Mouse (Mus musculus) CH12.LX (cell line): ENCODE data around the gene Pskh1. TPM values are rescaled to one million over a fixed set of nuclear protein-coding genes. Genes with fewer than 3 reads are reported as not detected.

Source experiments
- DNase-seq: peaks from one replicate; pipeline ENCODE4 v3.0.0-alpha.2; 2013; ENCODE audit errors: extremely low read depth
- H3K27ac ChIP-seq: 2 replicates; pipeline ENCODE4 v1.5.1; 2012; ENCODE audit warnings: low read depth, mild to moderate bottlenecking, control low read depth, moderate library complexity; ENCODE audit not compliant: insufficient read depth
- H3K27me3 ChIP-seq: replicated peaks from 2 replicates; pipeline ENCODE3; 2012; ENCODE audit warnings: inconsistent platforms
- H3K36me3 ChIP-seq, 2 experiments: replicated peaks in 1 of 2; 2 replicates each; pipeline versions ENCODE3 to v1.6.1; 2012; ENCODE audit warnings: inconsistent platforms in 1 of 2, low read length in 1 of 2, mild to moderate bottlenecking in 1 of 2, mixed read lengths in 1 of 2, moderate library complexity in 1 of 2; ENCODE audit not compliant: control insufficient read depth in 1 of 2, insufficient read depth in 1 of 2
- H3K4me1 ChIP-seq, 2 experiments: 2 replicates each; pipeline ENCODE4 v1.6.1; 2012; ENCODE audit warnings: inconsistent platforms in 1 of 2, moderate library complexity in 1 of 2; ENCODE audit not compliant: insufficient read depth in 2 of 2, control insufficient read depth in 1 of 2
- H3K4me2 ChIP-seq: 2 replicates; pipeline ENCODE4 v1.6.1; 2012; ENCODE audit warnings: low read depth, mild to moderate bottlenecking, control low read depth; ENCODE audit not compliant: poor library complexity, insufficient read depth, severe bottlenecking
- H3K4me3 ChIP-seq, 3 experiments: fragments of 150-350 bp in 1 of 3; sonication (generic) in 1 of 3; replicated peaks in 1 of 3; 2 replicates each; pipeline versions ENCODE3 to v1.5.1; 2011 to 2012; ENCODE audit warnings: low read depth in 2 of 3, low read length in 2 of 3, mild to moderate bottlenecking in 2 of 3, moderate library complexity in 2 of 3, control low read depth in 1 of 3, improper control_type of control experiment in 1 of 3, inconsistent platforms in 1 of 3, mixed read lengths in 1 of 3; ENCODE audit not compliant: poor library complexity in 1 of 3
- H3K79me2 ChIP-seq: replicated peaks from 2 replicates; pipeline ENCODE4 v1.6.1; 2012; ENCODE audit warnings: mild to moderate bottlenecking, moderate library complexity; ENCODE audit not compliant: control insufficient read depth, poor library complexity, insufficient read depth, severe bottlenecking; ENCODE audit errors: extremely low read depth
- H3K9ac ChIP-seq: 2 replicates; pipeline ENCODE4 v1.6.1; 2012; ENCODE audit warnings: low read depth, mild to moderate bottlenecking, control low read depth, moderate library complexity; ENCODE audit not compliant: insufficient read depth
- H3K9me3 ChIP-seq: replicated peaks from 2 replicates; pipeline ENCODE3; 2012; ENCODE audit warnings: low read length, inconsistent platforms, mixed read lengths
- ELF1 ChIP-seq: IDR thresholded peaks from 2 replicates; pipeline ENCODE4 v1.6.1; 2014; ENCODE audit warnings: low read depth, mild to moderate bottlenecking, inconsistent platforms, low read length, improper control_type of control experiment
- EP300 ChIP-seq: IDR thresholded peaks from 2 replicates; pipeline ENCODE4 v1.6.1; 2011; ENCODE audit warnings: low read length, improper control_type of control experiment
- ETS1 ChIP-seq: conservative IDR thresholded peaks from 2 replicates; pipeline ENCODE4 v1.6.1; 2012; ENCODE audit warnings: low read depth, mild to moderate bottlenecking, inconsistent platforms, low read length, improper control_type of control experiment, moderate library complexity
- GABPA ChIP-seq: IDR thresholded peaks from 2 replicates; pipeline ENCODE4 v1.6.1; 2012; ENCODE audit warnings: low read depth, low read length, improper control_type of control experiment, inconsistent platforms; ENCODE audit not compliant: insufficient replicate concordance
- IRF4 ChIP-seq: IDR thresholded peaks from 2 replicates; pipeline ENCODE4 v1.6.1; 2014; ENCODE audit warnings: low read depth, mild to moderate bottlenecking, inconsistent platforms, low read length, improper control_type of control experiment
- JUN ChIP-seq: IDR thresholded peaks from 2 replicates; pipeline ENCODE4 v1.6.1; 2011; ENCODE audit warnings: low read depth, mild to moderate bottlenecking, low read length, improper control_type of control experiment, moderate library complexity; ENCODE audit not compliant: insufficient read depth
- MAZ ChIP-seq: IDR thresholded peaks from 2 replicates; pipeline ENCODE4 v1.6.1; 2012; ENCODE audit warnings: low read depth, mild to moderate bottlenecking, inconsistent platforms, low read length, improper control_type of control experiment, moderate library complexity
- MEF2A ChIP-seq: IDR thresholded peaks from 2 replicates; pipeline ENCODE4 v1.6.1; 2014; ENCODE audit warnings: low read depth, mild to moderate bottlenecking, inconsistent platforms, low read length, improper control_type of control experiment, borderline replicate concordance
- MYC ChIP-seq: IDR thresholded peaks from 2 replicates; pipeline ENCODE4 v1.6.1; 2011; ENCODE audit warnings: low read depth, mild to moderate bottlenecking, improper control_type of control experiment, low read length
- NELFE ChIP-seq: IDR thresholded peaks from 2 replicates; pipeline ENCODE4 v1.6.1; 2011; ENCODE audit warnings: low read depth, low read length, improper control_type of control experiment
- PAX5 ChIP-seq: IDR thresholded peaks from 2 replicates; pipeline ENCODE4 v1.6.1; 2012; ENCODE audit warnings: low read length, inconsistent platforms, mixed read lengths
- POLR2A ChIP-seq: IDR thresholded peaks from 2 replicates; pipeline ENCODE4 v1.6.1; 2011; ENCODE audit warnings: low read depth, mild to moderate bottlenecking, improper control_type of control experiment, low read length
- POLR2AphosphoS2 ChIP-seq: IDR thresholded peaks from 2 replicates; pipeline ENCODE4 v1.6.1; 2011; ENCODE audit warnings: low read depth, low read length, improper control_type of control experiment
- RAD21 ChIP-seq: IDR thresholded peaks from 2 replicates; pipeline ENCODE4 v1.6.1; 2011; ENCODE audit warnings: low read depth, mild to moderate bottlenecking, low read length, improper control_type of control experiment, moderate library complexity
- RCOR1 ChIP-seq: conservative IDR thresholded peaks from 2 replicates; pipeline ENCODE4 v1.6.1; 2012; ENCODE audit warnings: low read depth, mild to moderate bottlenecking, inconsistent platforms, low read length, improper control_type of control experiment
- SMC3 ChIP-seq: IDR thresholded peaks from 2 replicates; pipeline ENCODE4 v1.6.1; 2011; ENCODE audit warnings: low read depth, low read length, improper control_type of control experiment
- UBTF ChIP-seq: IDR thresholded peaks from 2 replicates; pipeline ENCODE4 v1.6.1; 2012; ENCODE audit warnings: low read depth, mild to moderate bottlenecking, inconsistent platforms, low read length, improper control_type of control experiment, moderate library complexity
- USF2 ChIP-seq: conservative IDR thresholded peaks from 2 replicates; pipeline ENCODE4 v1.6.1; 2011; ENCODE audit warnings: low read depth, low read length, improper control_type of control experiment
- ZKSCAN1 ChIP-seq: IDR thresholded peaks from 2 replicates; pipeline ENCODE4 v1.6.1; 2012; ENCODE audit warnings: low read depth, inconsistent platforms, low read length, improper control_type of control experiment, borderline replicate concordance
- ZNF384 ChIP-seq: IDR thresholded peaks from 2 replicates; pipeline ENCODE4 v1.6.1; 2012; ENCODE audit warnings: low read depth, low read length, improper control_type of control experiment, inconsistent platforms
- dilution Hi-C: fragments of 300-500 bp; cut with MboI; formaldehyde crosslinking; loops from 2 replicates; pipeline ENCODE4 v1.14.3; 2020; ENCODE audit warnings: low sequenced_read_pairs; ENCODE audit not compliant: extremely low pct_unique_long_range_greater_than_20kb, extremely low pct_ligation_motif_present
- in situ Hi-C: fragments of 300-500 bp; cut with MboI; formaldehyde crosslinking; loops from 3 replicates; pipeline ENCODE4 v1.14.3; 2019; ENCODE audit warnings: low sequenced_read_pairs, low pct_ligation_motif_present, low pct_unique_long_range_greater_than_20kb, mixed read lengths
- polyA plus RNA-seq: library from polyadenylated mRNA; unstranded; fragments of >175 nt; gene quantifications from 2 replicates; pipeline ENCODE4 v1.2.1, GENCODE M21; 2012; ENCODE audit warnings: low read depth; ENCODE audit not compliant: insufficient read length
- total RNA-seq, 2 experiments: library from RNA; depleted of rRNA; stranded (reverse); fragments of 300-350 nt in 1 of 2; fragments of >200 nt in 1 of 2; gene quantifications; 2 replicates each; pipeline ENCODE4 v1.2.3; 2012 to 2014

Gene Pskh1
- total and polyA plus RNA-seq, 3 experiments, result 11.0 to 12.9 (median 12.3) TPM

DNA sequence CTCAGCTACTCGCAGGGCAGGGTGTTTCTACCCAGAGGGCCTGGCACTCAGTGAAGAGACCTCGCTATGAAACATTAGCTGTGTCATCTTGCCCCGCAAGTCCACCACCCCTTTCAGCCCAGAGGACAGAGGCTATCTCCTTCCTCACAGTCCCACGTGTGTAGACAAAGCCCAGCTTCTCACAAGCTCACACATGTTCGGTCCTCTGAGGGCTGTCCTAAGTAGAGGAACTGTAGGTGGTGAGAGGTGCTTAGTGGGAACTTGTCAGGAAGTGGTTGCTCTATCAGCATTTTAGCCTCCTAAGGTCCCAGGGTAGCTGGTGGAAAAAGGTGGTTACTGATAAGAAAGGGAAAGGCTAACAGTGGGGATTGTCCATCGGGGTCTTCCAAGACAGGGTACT lies 34.9 kb downstream of the Pskh1 start:
- Histone ChIP-seq H3K36me3 (peaks cover 18 to 66% of the 10 kb centered on the region in 2 experiments), H3K27me3 (no peaks in the 10 kb centered on the region), H3K4me3 (no peak overlapping the region), H3K27ac (no peak overlapping the region), H3K79me2 (no peaks in the 10 kb centered on the region), H3K9me3 (no peaks in the 10 kb centered on the region), H3K4me1 (peaks cover 3 to 35% of the 10 kb centered on the region in 2 experiments; a peak in 3 of 4 replicates), H3K9ac (no peak overlapping the region), H3K4me2 (no peak overlapping the region)
- TF ChIP-seq POLR2AphosphoS2 (no peak), MYC (no peak), MAZ (no peak), MEF2A (no peak), POLR2A (no peak), NELFE (no peak), ZKSCAN1 (no peak), SMC3 (no peak), ELF1 (no peak), GABPA (no peak), ZNF384 (no peak), UBTF (no peak), JUN (no peak), RAD21 (no peak), RCOR1 (no peak), EP300 (no peak), PAX5 (no peak)
- in situ Hi-C loops (loop anchor here (5.0 kb wide), 1 partner anchor 43 kb away; the partner anchor contains the start of gene Nrn1l), dilution Hi-C loops (no loop called here)
- no peak for DNase-seq

GRCm38 (mm10) chr8:105935863-105936603 lies 35.8 kb downstream of the Pskh1 start:
- dilution Hi-C loops, result no loop called here
- Histone ChIP-seq H3K27ac (no peak overlapping the region), H3K79me2 (no peaks in the 10 kb centered on the region), H3K36me3 (peaks cover 14 to 57% of the 10 kb centered on the region in 2 experiments), H3K4me1 (peaks cover 3 to 32% of the 10 kb centered on the region in 2 experiments; a peak in 3 of 4 replicates), H3K4me3 (peak overlapping the region; percentile 85 to 96 (median 92)), H3K27me3 (no peaks in the 10 kb centered on the region), H3K4me2 (peak overlapping the region; percentile 58), H3K9ac (peak overlapping the region; percentile 66; the same call in 1 of the 2 replicates), H3K9me3 (no peaks in the 10 kb centered on the region)
- in situ Hi-C loops, result loop anchor here (5.0 kb wide), 1 partner anchor 44 kb away; the partner anchor contains the start of gene Nrn1l
- DNase-seq, result no peak
- no peak for TF ChIP-seq IRF4
- no peak for TF ChIP-seq RCOR1
- no peak for TF ChIP-seq SMC3
- TF ChIP-seq RAD21, result no peak
- TF ChIP-seq USF2, result no peak; the same call in 1 of the 2 replicates
- no peak for TF ChIP-seq MYC
- no peak for TF ChIP-seq ETS1
- no peak for TF ChIP-seq UBTF
